In the genomic region with DNA sequence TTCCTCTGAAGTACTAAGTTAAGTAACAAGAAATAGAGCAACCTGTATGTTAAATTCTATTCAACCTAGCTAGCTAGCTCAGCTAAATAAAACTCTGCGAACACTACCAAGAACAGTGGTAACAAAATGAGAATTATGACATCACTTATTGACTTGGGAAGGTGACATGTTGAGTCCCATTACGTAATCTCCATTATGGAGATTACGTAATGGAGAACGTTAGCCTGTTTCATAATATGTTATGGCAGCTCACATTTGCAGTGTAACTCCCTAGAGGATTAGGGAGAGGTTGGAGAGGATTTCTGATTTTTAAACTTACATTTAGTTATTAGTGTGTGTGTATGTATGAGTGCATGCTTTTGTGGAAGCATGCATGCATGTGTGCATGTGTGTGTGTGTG, we compare ENCODE assay signal across 21 mouse cellular contexts. TPM values are rescaled to one million over a fixed set of nuclear protein-coding genes. Genes with fewer than 3 reads are reported as not detected.
DNase-seq lines count a peak whose midpoint lies in the region; ATAC-seq and TF ChIP-seq lines count a peak whose summit lies in the region.
"Had no signal": no experiment of that assay in that cellular context is flagged by ENCODE, and none has a peak within 500 bp of the region (broad histone marks: within the 10 kb centered on the region; RNA-seq: fewer than 3 reads in every experiment).

No protein-coding gene starts in this region.

- H3K27me3 ChIP-seq in C2C12 (ENCODE audit: control insufficient read depth, insufficient read depth, insufficient read length) (no peaks in the 10 kb centered on the region), myocyte (ENCODE audit: control insufficient read depth, insufficient read depth, insufficient read length) (no peaks in the 10 kb centered on the region)
- no peaks in the 10 kb centered on the region for H3K27me3 ChIP-seq in neural tube, embryonic 15.5 days (replicated peaks)
- H3K27me3 ChIP-seq: embryonic facial prominence, embryonic 12.5 days; forebrain, embryonic 15.5 days; heart, embryonic 12.5 days; hindbrain, embryonic 15.5 days; Patski had no signal

- intact Hi-C loops in heart, postnatal 14 days (cut with DNase I) = no loop called here

- no peak for ATAC-seq in neural tube, embryonic 15.5 days (ENCODE audit: low FRiP score)
- ATAC-seq: activated CD4-positive, CD25-positive, alpha-beta regulatory T cell, adult 4 months; forebrain, embryonic 15.5 days; Patski had no signal

- H3K79me3 ChIP-seq in C2C12 (ENCODE audit: low read depth) = no peaks in the 10 kb centered on the region

- H3ac ChIP-seq in C2C12 (ENCODE audit: control insufficient read depth, insufficient read length, low read depth) (no peak overlapping the region), myocyte (ENCODE audit: control insufficient read depth, insufficient read length) (no peak overlapping the region)

- H3K4me3 ChIP-seq in C2C12 (ENCODE audit: insufficient read depth, poor library complexity, severe bottlenecking) (no peak overlapping the region), myocyte (no peak overlapping the region)
- H3K4me3 ChIP-seq in neural tube, embryonic 15.5 days (replicated peaks) = no peak overlapping the region
- H3K4me3 ChIP-seq: embryonic facial prominence, embryonic 12.5 days; forebrain, embryonic 15.5 days; heart, embryonic 12.5 days; hindbrain, embryonic 15.5 days had no signal

- peak; percentile 35 for DNase-seq in 416B (ENCODE audit: low read depth)
- DNase-seq in gonadal fat pad, adult 2 months (ENCODE audit: low read depth) = peak; percentile 6
- no peak for DNase-seq in heart, postnatal 14 days
- no peak for DNase-seq in kidney, adult 9 months
- DNase-seq: adrenal gland, adult 8-10 months; adrenal gland, postnatal 36 days; B cell, adult 2 months; cerebellum, adult 2 months; cerebellum, postnatal 10 days; gastrocnemius, postnatal 36 days; heart, postnatal 36 days had no signal

- H3K9me3 ChIP-seq in neural tube, embryonic 15.5 days (replicated peaks) = no peaks in the 10 kb centered on the region
- H3K9me3 ChIP-seq: embryonic facial prominence, embryonic 12.5 days; forebrain, embryonic 15.5 days; heart, embryonic 12.5 days; hindbrain, embryonic 15.5 days had no signal

- 82% methylated on average over 4 of the region's 4 CpGs for WGBS in neural tube, embryonic 15.5 days

- no peak overlapping the region for H3K4me2 ChIP-seq in myocyte (ENCODE audit: low read depth)
- no peak overlapping the region for H3K4me2 ChIP-seq in neural tube, embryonic 15.5 days
- H3K4me2 ChIP-seq: embryonic facial prominence, embryonic 12.5 days; forebrain, embryonic 15.5 days; heart, embryonic 12.5 days; hindbrain, embryonic 15.5 days had no signal

- H3K36me3 ChIP-seq in C2C12 (ENCODE audit: control insufficient read depth, insufficient read depth) = no peaks in the 10 kb centered on the region
- no peaks in the 10 kb centered on the region for H3K36me3 ChIP-seq in myocyte (ENCODE audit: control insufficient read depth, insufficient read depth)
- no peaks in the 10 kb centered on the region for H3K36me3 ChIP-seq in neural tube, embryonic 15.5 days
- H3K36me3 ChIP-seq: embryonic facial prominence, embryonic 12.5 days; forebrain, embryonic 15.5 days; heart, embryonic 12.5 days; hindbrain, embryonic 15.5 days had no signal

- no peak for TF ChIP-seq POLR2A in myocyte (IDR thresholded peaks at IDR 0.05; ENCODE audit: insufficient read length, low read depth)

- no peak overlapping the region for H3K9ac ChIP-seq in neural tube, embryonic 15.5 days (replicated peaks)
- H3K9ac ChIP-seq: embryonic facial prominence, embryonic 12.5 days; forebrain, embryonic 15.5 days; heart, embryonic 12.5 days; hindbrain, embryonic 15.5 days had no signal

- no peak overlapping the region for H3K27ac ChIP-seq in neural tube, embryonic 15.5 days (replicated peaks)
- H3K27ac ChIP-seq: embryonic facial prominence, embryonic 12.5 days; forebrain, embryonic 15.5 days; hindbrain, embryonic 15.5 days had no signal

- no peaks in the 10 kb centered on the region for H3K79me2 ChIP-seq in C2C12 (ENCODE audit: control insufficient read depth, insufficient read depth)
- H3K79me2 ChIP-seq in myocyte (ENCODE audit: control insufficient read depth, insufficient read depth) = no peaks in the 10 kb centered on the region

- no peaks in the 10 kb centered on the region for H3K4me1 ChIP-seq in neural tube, embryonic 15.5 days
- H3K4me1 ChIP-seq: embryonic facial prominence, embryonic 12.5 days; forebrain, embryonic 15.5 days; heart, embryonic 12.5 days; hindbrain, embryonic 15.5 days had no signal

- TF ChIP-seq CTCF in C2C12 (IDR thresholded peaks at IDR 0.05; ENCODE audit: control insufficient read depth, insufficient read depth, insufficient read length) = no peak

TF ChIP-seq in C2C12, 6 proteins besides CTCF, POLR2A, EP300 and RAD21:
- TF ChIP-seq CEBPB (IDR thresholded peaks at IDR 0.05; ENCODE audit: low read depth) = peak; percentile 35
- no peak for TF ChIP-seq USF1 (IDR thresholded peaks at IDR 0.05; ENCODE audit: low read depth)

TF ChIP-seq in myocyte, 11 proteins besides CTCF, POLR2A, EP300 and RAD21:
- TF ChIP-seq CEBPB (IDR thresholded peaks at IDR 0.05; ENCODE audit: insufficient read depth, poor library complexity, severe bottlenecking) (0 out of 2 replicates have a peak, but pooled peaks have one; percentile 10), MAX (IDR thresholded peaks at IDR 0.05; ENCODE audit: low read depth) (no peak), REST (IDR thresholded peaks at IDR 0.05; ENCODE audit: insufficient read depth, insufficient read length) (no peak)

RNA-seq across cellular contexts. Expression of gene Cacnb2, which starts 13.3 kb away (rescaled TPM):
- polyA plus RNA-seq in C2C12 (2012; fragmentation: generic; extraction: Trizol) = 2.4 TPM
- 2.2 and 2.5 TPM in 2 replicates for polyA plus RNA-seq in gonadal fat pad, adult 2 months (2012; rRNA removed)
- polyA plus RNA-seq in myocyte (2012; fragmentation: generic; extraction: Trizol) = 0.85 TPM
- total RNA-seq in heart, postnatal 14 days (2021) = 10 to 100 TPM; 66.3 to 74.0 TPM
- 6.0 and 6.9 TPM in 2 replicates for polyA plus RNA-seq in neural tube, embryonic 15.5 days (2015; fragmentation: Nextera tagmentation; extraction: Ambion mirVana)
- total RNA-seq: MEL had no signal

Comparison
In these comparisons a context has a peak if more than half of its experiments do, and no peak if none do; other contexts are left out.
1. DNase-seq: peak in 416B (single experiment) and gonadal fat pad, adult 2 months (single experiment); none in heart, postnatal 14 days (0 of 2) and kidney, adult 9 months (single experiment).